Mouse (Mus musculus) G1E (cell line): Measurements from ENCODE around the gene Olfr823. TPM values are rescaled to one million over a fixed set of nuclear protein-coding genes. Genes with fewer than 3 reads are reported as not detected.

ENCODE experiments used
- ATAC-seq: 2 replicates; pipeline ENCODE4 v1.8.0; 2016; ENCODE audit warnings: mild to moderate bottlenecking; ENCODE audit not compliant: insufficient number of reproducible peaks, poor library complexity, low FRiP score, severe bottlenecking; ENCODE audit errors: extremely low read depth
- DNase-seq: peaks from one replicate; pipeline ENCODE4 v3.0.0; 2012; ENCODE audit warnings: low spot score
- H3K27me3 ChIP-seq: 2 replicates; pipeline ENCODE4 v1.6.1; 2012; ENCODE audit warnings: mild to moderate bottlenecking, low read length, inconsistent platforms; ENCODE audit not compliant: insufficient read depth
- H3K36me3 ChIP-seq: replicated peaks from 2 replicates; pipeline ENCODE3; 2012; ENCODE audit warnings: mild to moderate bottlenecking, inconsistent platforms
- H3K4me1 ChIP-seq: 2 replicates; pipeline ENCODE4 v1.6.1; 2012; ENCODE audit warnings: low read depth, low read length, inconsistent platforms, mixed read lengths; ENCODE audit not compliant: insufficient read depth
- H3K4me3 ChIP-seq: 2 replicates; pipeline ENCODE4 v1.5.1; 2012; ENCODE audit warnings: low read depth, mild to moderate bottlenecking, inconsistent platforms, low read length, moderate library complexity, mixed read lengths
- H3K9me3 ChIP-seq: replicated peaks from 2 replicates; pipeline ENCODE4 v1.6.1; 2012; ENCODE audit warnings: inconsistent platforms
- CTCF ChIP-seq: IDR thresholded peaks from 2 replicates; pipeline ENCODE4 v1.5.1; 2012; ENCODE audit warnings: low read depth, low read length, inconsistent platforms, mixed read lengths
- GATA1 ChIP-seq: IDR thresholded peaks from 2 replicates; pipeline ENCODE4 v1.6.1; 2012; ENCODE audit warnings: borderline replicate concordance, low read length, inconsistent platforms, mixed read lengths
- GATA2 ChIP-seq: IDR thresholded peaks from 2 replicates; pipeline ENCODE4 v1.6.1; 2012; ENCODE audit warnings: low read depth, low read length, inconsistent platforms, borderline replicate concordance
- POLR2AphosphoS5 ChIP-seq: IDR thresholded peaks from 2 replicates; pipeline ENCODE4 v1.6.1; 2012; ENCODE audit warnings: low read depth, low read length, inconsistent platforms; ENCODE audit not compliant: insufficient replicate concordance
- TAL1 ChIP-seq: conservative IDR thresholded peaks from 2 replicates; pipeline ENCODE4 v1.6.1; 2012; ENCODE audit warnings: low read depth, low read length, inconsistent platforms, mixed read lengths
- polyA plus RNA-seq: library from polyadenylated mRNA; stranded (reverse); fragments of >175 nt; gene quantifications from 2 replicates; pipeline ENCODE4 v1.2.3, GENCODE M21; 2012
- total RNA-seq, 2 experiments: library from RNA; stranded (forward) in 1 of 2; stranded (reverse) in 1 of 2; fragments of 200-1000 nt in 1 of 2; fragments of >200 nt in 1 of 2; fragmentation: Nextera tagmentation in 1 of 2; gene quantifications; 2 replicates each; pipeline ENCODE4 v1.2.3; 2014 to 2017

Olfr823 gene
- total and polyA plus RNA-seq, 3 experiments, result not detected

DNA sequence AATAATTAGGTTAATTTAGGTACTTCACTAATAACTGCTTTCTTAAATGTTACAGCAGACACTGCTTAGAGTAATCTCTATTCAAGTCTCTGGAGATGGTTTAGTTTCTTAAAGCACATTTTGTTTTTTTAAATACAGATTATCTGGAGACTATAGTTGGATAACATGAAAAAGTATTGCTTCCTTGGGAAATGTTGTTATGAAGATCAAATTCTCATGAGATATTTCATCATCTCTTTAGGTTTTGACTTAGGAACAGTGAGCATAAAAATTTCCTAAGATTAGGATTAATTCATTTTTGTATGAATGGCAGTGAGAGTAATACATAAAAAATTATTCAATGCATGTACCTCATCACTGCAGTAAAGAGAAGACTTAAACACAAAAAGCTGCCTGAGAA, 44.3 kb downstream of the Olfr823 start, which contains the start of gene Olfr822:
Gene Olfr822, plus strand, starts transcription at position 301 of the 400 bp plus-strand sequence.
- no peaks in the 10 kb centered on the region for H3K4me1 ChIP-seq
- no peak within 1 kb of the TSS for H3K4me3 ChIP-seq
- DNase-seq (no peak), ATAC-seq (no peak)
- TF ChIP-seq GATA2, result no peak
- no peak for TF ChIP-seq GATA1
- TF ChIP-seq CTCF, result no peak
- no peak for TF ChIP-seq POLR2AphosphoS5
- no peak for TF ChIP-seq TAL1
- no peaks in the 10 kb centered on the region for H3K27me3 ChIP-seq
- H3K9me3 ChIP-seq, result no peaks in the 10 kb centered on the region
- H3K36me3 ChIP-seq, result no peaks in the 10 kb centered on the region

Other genes starting within 250 kb of the Olfr823 start
- gene Olfr814, start 235.5 kb downstream of the Olfr823 start, total RNA-seq (2014; fragmentation: Nextera tagmentation), result not detected in 2 replicates
- gene Olfr814, start 235.5 kb downstream of the Olfr823 start, total RNA-seq (2017), result 0.05 and 0.06 TPM in 2 replicates
- gene Olfr814, start 235.5 kb downstream of the Olfr823 start, polyA plus RNA-seq, result not detected in 2 replicates
- gene Olfr815, start 209.5 kb downstream of the Olfr823 start, total RNA-seq (2014; fragmentation: Nextera tagmentation), result not detected in 2 replicates
- gene Olfr815, start 209.5 kb downstream of the Olfr823 start, total RNA-seq (2017), result not detected in 2 replicates
- gene Olfr815, start 209.5 kb downstream of the Olfr823 start, polyA plus RNA-seq, result 0.07 TPM in 1 of 2 replicates, not detected in the other
- not detected in 2 replicates for gene Olfr816, start 199.8 kb downstream of the Olfr823 start, total RNA-seq (2014; fragmentation: Nextera tagmentation)
- 0.17 TPM in 1 of 2 replicates, not detected in the other for gene Olfr816, start 199.8 kb downstream of the Olfr823 start, total RNA-seq (2017)
- gene Olfr816, start 199.8 kb downstream of the Olfr823 start, polyA plus RNA-seq, result not detected in 2 replicates
- not detected in 2 replicates for gene Olfr818, start 166.3 kb downstream of the Olfr823 start, total RNA-seq (2014; fragmentation: Nextera tagmentation)
- 0.29 TPM in 1 of 2 replicates, not detected in the other for gene Olfr818, start 166.3 kb downstream of the Olfr823 start, total RNA-seq (2017)
- not detected in 2 replicates for gene Olfr818, start 166.3 kb downstream of the Olfr823 start, polyA plus RNA-seq
- not detected in 2 replicates for gene Olfr819, start 148.1 kb downstream of the Olfr823 start, total RNA-seq (2014; fragmentation: Nextera tagmentation)
- gene Olfr819, start 148.1 kb downstream of the Olfr823 start, total RNA-seq (2017), result 0.12 and 0.16 TPM in 2 replicates
- not detected in 2 replicates for gene Olfr819, start 148.1 kb downstream of the Olfr823 start, polyA plus RNA-seq
- gene Olfr247, start 139.2 kb downstream of the Olfr823 start, total RNA-seq (2014; fragmentation: Nextera tagmentation), result not detected in 2 replicates
- not detected in 2 replicates for gene Olfr247, start 139.2 kb downstream of the Olfr823 start, total RNA-seq (2017)
- not detected in 2 replicates for gene Olfr247, start 139.2 kb downstream of the Olfr823 start, polyA plus RNA-seq
- gene Gm10310, start 130.3 kb downstream of the Olfr823 start, total RNA-seq (2014; fragmentation: Nextera tagmentation), result not detected in 2 replicates
- 0.12 and 0.22 TPM in 2 replicates for gene Gm10310, start 130.3 kb downstream of the Olfr823 start, total RNA-seq (2017)
- gene Gm10310, start 130.3 kb downstream of the Olfr823 start, polyA plus RNA-seq, result not detected in 2 replicates
- gene Olfr820, start 102.8 kb downstream of the Olfr823 start, total RNA-seq (2014; fragmentation: Nextera tagmentation), result not detected in 2 replicates
- gene Olfr820, start 102.8 kb downstream of the Olfr823 start, total RNA-seq (2017), result 0.27 TPM in 1 of 2 replicates, not detected in the other
- gene Olfr820, start 102.8 kb downstream of the Olfr823 start, polyA plus RNA-seq, result not detected in 2 replicates
- gene Olfr821, start 85.0 kb downstream of the Olfr823 start, total RNA-seq (2014; fragmentation: Nextera tagmentation), result not detected in 2 replicates
- gene Olfr821, start 85.0 kb downstream of the Olfr823 start, total RNA-seq (2017), result not detected in 2 replicates
- gene Olfr821, start 85.0 kb downstream of the Olfr823 start, polyA plus RNA-seq, result not detected in 2 replicates
- gene Olfr822, start 44.2 kb downstream of the Olfr823 start, total RNA-seq (2014; fragmentation: Nextera tagmentation), result not detected in 2 replicates
- 0.06 and 0.11 TPM in 2 replicates for gene Olfr822, start 44.2 kb downstream of the Olfr823 start, total RNA-seq (2017)
- not detected in 2 replicates for gene Olfr822, start 44.2 kb downstream of the Olfr823 start, polyA plus RNA-seq
- gene Olfr824, start 14.6 kb upstream of the Olfr823 start, total RNA-seq (2014; fragmentation: Nextera tagmentation), result not detected in 2 replicates
- 0.27 TPM in 1 of 2 replicates, not detected in the other for gene Olfr824, start 14.6 kb upstream of the Olfr823 start, total RNA-seq (2017)
- gene Olfr824, start 14.6 kb upstream of the Olfr823 start, polyA plus RNA-seq, result not detected in 2 replicates
- not detected in 2 replicates for gene Olfr825, start 51.4 kb upstream of the Olfr823 start, total RNA-seq (2014; fragmentation: Nextera tagmentation)
- gene Olfr825, start 51.4 kb upstream of the Olfr823 start, total RNA-seq (2017), result 0.12 and 0.27 TPM in 2 replicates
- not detected in 2 replicates for gene Olfr825, start 51.4 kb upstream of the Olfr823 start, polyA plus RNA-seq
- gene Olfr826, start 68.8 kb upstream of the Olfr823 start, total RNA-seq (2014; fragmentation: Nextera tagmentation), result not detected in 2 replicates
- gene Olfr826, start 68.8 kb upstream of the Olfr823 start, total RNA-seq (2017), result 0.16 TPM in 1 of 2 replicates, not detected in the other
- not detected in 2 replicates for gene Olfr826, start 68.8 kb upstream of the Olfr823 start, polyA plus RNA-seq
- not detected in 2 replicates for gene Olfr827, start 99.0 kb upstream of the Olfr823 start, total RNA-seq (2014; fragmentation: Nextera tagmentation)
- 0.06 and 0.33 TPM in 2 replicates for gene Olfr827, start 99.0 kb upstream of the Olfr823 start, total RNA-seq (2017)
- gene Olfr827, start 99.0 kb upstream of the Olfr823 start, polyA plus RNA-seq, result not detected in 2 replicates
- not detected in 2 replicates for gene Neurod4, start 164.9 kb upstream of the Olfr823 start, total RNA-seq (2014; fragmentation: Nextera tagmentation)
- 0.60 and 0.64 TPM in 2 replicates for gene Neurod4, start 164.9 kb upstream of the Olfr823 start, total RNA-seq (2017)
- not detected in 2 replicates for gene Neurod4, start 164.9 kb upstream of the Olfr823 start, polyA plus RNA-seq
- gene Tespa1, start 207.5 kb upstream of the Olfr823 start, total RNA-seq (2014; fragmentation: Nextera tagmentation), result 202 and 209 TPM in 2 replicates
- gene Tespa1, start 207.5 kb upstream of the Olfr823 start, total RNA-seq (2017), result 340 and 367 TPM in 2 replicates
- 6.6 and 7.4 TPM in 2 replicates for gene Tespa1, start 207.5 kb upstream of the Olfr823 start, polyA plus RNA-seq